Mouse (Mus musculus) testis, adult 2 months (tissue): ENCODE results near the gene Cbfa2t3.

Source experiments
- CTCF ChIP-seq: fragments of 200-500 bp; IDR thresholded peaks from 2 replicates; pipeline ENCODE4 v1.5.1; 2012; ENCODE audit warnings: low read depth, mild to moderate bottlenecking, inconsistent platforms, low read length, moderate library complexity; ENCODE audit not compliant: control insufficient read depth, insufficient read depth, insufficient replicate concordance
- POLR2A ChIP-seq: fragments of 200-500 bp; IDR thresholded peaks from 2 replicates; pipeline ENCODE4 v1.6.1; 2012; ENCODE audit warnings: low read depth, mild to moderate bottlenecking, inconsistent platforms, low read length, moderate library complexity; ENCODE audit not compliant: control insufficient read depth

DNA sequence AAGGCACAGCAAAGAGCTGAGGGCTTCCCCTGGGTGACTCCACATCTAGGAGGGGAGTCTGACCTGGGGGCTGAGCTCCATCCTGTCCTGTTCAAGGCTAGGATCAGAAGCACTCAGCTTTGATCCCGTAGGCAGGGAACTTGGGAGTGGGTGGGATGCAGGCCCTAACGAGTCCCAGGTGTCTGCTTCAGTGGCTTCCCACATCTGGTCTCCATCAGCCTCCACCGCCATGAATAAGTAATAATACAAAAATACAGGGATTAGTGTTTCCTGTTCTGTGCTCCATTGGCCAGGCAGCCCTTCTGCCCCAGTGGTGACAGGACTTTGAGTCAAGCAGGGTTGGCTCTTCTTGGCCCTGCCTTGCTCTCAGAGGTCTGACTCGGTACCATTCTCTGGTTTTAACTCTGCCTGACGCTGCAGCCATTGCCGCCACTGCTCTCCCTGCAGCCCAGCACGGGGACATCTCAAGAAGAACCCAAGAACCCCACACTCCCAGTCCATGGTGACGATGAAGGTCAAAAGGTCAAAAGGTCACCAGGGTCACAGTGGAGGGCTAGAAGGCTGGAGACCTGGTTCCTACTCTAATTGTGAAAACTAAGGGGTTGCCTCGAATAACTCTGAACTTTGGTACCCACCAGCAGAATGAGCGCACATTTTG lies 40.6 kb downstream of the Cbfa2t3 start:
- no peak for TF ChIP-seq CTCF
- no peak for TF ChIP-seq POLR2A
